26 mouse cellular contexts compared by ENCODE assay signal in the genomic region with DNA sequence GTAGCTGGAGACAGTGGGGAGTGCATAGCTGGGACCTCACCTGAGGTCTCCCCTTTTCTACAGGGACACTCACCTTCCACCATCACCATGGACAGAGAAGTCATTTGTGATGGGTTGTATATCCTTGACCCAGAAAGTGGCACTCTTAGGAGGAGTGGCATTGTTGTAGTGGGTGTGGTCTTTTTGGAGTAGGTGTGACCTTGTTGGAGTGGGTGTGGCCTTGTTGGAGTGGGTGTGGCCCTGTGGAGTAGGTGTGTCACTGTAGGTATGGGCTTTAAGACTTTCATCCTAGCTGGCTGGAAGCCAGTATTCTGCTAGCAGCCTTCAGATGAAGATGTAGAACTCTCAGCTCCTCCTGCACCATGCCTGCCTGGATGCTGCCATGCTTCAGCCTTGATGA. TPM values are rescaled to one million over a fixed set of nuclear protein-coding genes. Genes with fewer than 3 reads are reported as not detected.
"Had no signal": no experiment of that assay in that cellular context is flagged by ENCODE, and none has a peak within 500 bp of the region (broad histone marks: within the 10 kb centered on the region; RNA-seq: fewer than 3 reads in every experiment).

No protein-coding gene starts in this region.

RNA-seq across cellular contexts. Expression of a gene that starts 10.6 kb away (rescaled TPM):
- polyA plus RNA-seq: heart, embryonic 11.5 days; heart, embryonic 12.5 days; heart, embryonic 13.5 days; heart, embryonic 14.5 days; heart, embryonic 15.5 days; heart, embryonic 16.5 days; heart, postnatal 0 days; hindbrain, embryonic 10.5 days; hindbrain, embryonic 11.5 days; hindbrain, embryonic 12.5 days; hindbrain, embryonic 13.5 days; hindbrain, embryonic 14.5 days; hindbrain, embryonic 15.5 days; hindbrain, embryonic 16.5 days; hindbrain, postnatal 0 days; inflammation-experienced regulatory T-cells, adult 6 months; intestine, embryonic 14.5 days; intestine, embryonic 15.5 days; intestine, embryonic 16.5 days; intestine, postnatal 0 days; kidney, adult 2 months; kidney, embryonic 14.5 days; kidney, embryonic 15.5 days; kidney, embryonic 16.5 days; kidney, postnatal 0 days; large intestine, adult 2 months had no signal

RNA-seq across cellular contexts. Expression of a gene that starts 57.1 kb away (rescaled TPM):
- polyA plus RNA-seq: inflammation-experienced regulatory T-cells, adult 6 months had no signal
